Mouse (Mus musculus) stomach, postnatal 0 days (tissue): ENCODE measurements around the gene Loxl3. TPM values are rescaled to one million over a fixed set of nuclear protein-coding genes. Genes with fewer than 3 reads are reported as not detected.

Experiments
- ATAC-seq: fragments of 200-750 bp; cut with Nextera tagmentation; 2 replicates; pipeline ENCODE4 v1.8.0; 2017; ENCODE audit not compliant: low FRiP score, low TSS enrichment
- DNase-seq: peaks from one replicate; pipeline ENCODE4 v3.0.0-alpha.2; 2016; ENCODE audit warnings: low spot score
- H3K27ac ChIP-seq: fragments of 300-500 bp; sonication (generic); replicated peaks from 2 replicates; pipeline ENCODE4 v1.5.1; 2014; ENCODE audit warnings: mild to moderate bottlenecking, control low read depth
- H3K27me3 ChIP-seq: fragments of 300-500 bp; sonication (generic); 2 replicates; pipeline ENCODE4 v1.6.1; 2014; ENCODE audit warnings: low read length; ENCODE audit not compliant: control insufficient read depth, insufficient read depth
- H3K36me3 ChIP-seq: fragments of 300-500 bp; sonication (generic); 2 replicates; pipeline ENCODE4 v1.6.1; 2014; ENCODE audit warnings: low read length, mixed read lengths; ENCODE audit not compliant: control insufficient read depth, insufficient read depth
- H3K4me1 ChIP-seq: fragments of 300-500 bp; sonication (generic); replicated peaks from 2 replicates; pipeline ENCODE4 v1.6.1; 2014; ENCODE audit warnings: antibody characterized with exemption; ENCODE audit not compliant: control insufficient read depth, insufficient read depth
- H3K4me2 ChIP-seq: fragments of 300-500 bp; sonication (generic); replicated peaks from 2 replicates; pipeline ENCODE4 v1.6.1; 2014; ENCODE audit warnings: low read depth, mild to moderate bottlenecking, control low read depth, moderate library complexity
- H3K4me3 ChIP-seq: fragments of 300-500 bp; sonication (generic); 2 replicates; pipeline ENCODE4 v1.5.1; 2014; ENCODE audit warnings: low read depth, low read length, control low read depth
- H3K9ac ChIP-seq: fragments of 300-500 bp; sonication (generic); 2 replicates; pipeline ENCODE4 v1.6.1; 2014; ENCODE audit warnings: mild to moderate bottlenecking, low read length, control low read depth, mixed read lengths
- H3K9me3 ChIP-seq: fragments of 300-500 bp; sonication (generic); 2 replicates; pipeline ENCODE4 v1.6.1; 2016; ENCODE audit warnings: low read length; ENCODE audit not compliant: control insufficient read depth
- CTCF ChIP-seq: IDR thresholded peaks from 2 replicates; pipeline ENCODE4 v1.5.1; 2016; ENCODE audit warnings: antibody characterized with exemption, low read depth, mild to moderate bottlenecking, moderate library complexity
- EP300 ChIP-seq: optimal IDR thresholded peaks from 2 replicates; pipeline ENCODE3; 2016; ENCODE audit warnings: antibody characterized with exemption
- WGBS: fragments of 180-500 bp; shearing (Covaris S2); extraction: QIAGEN DNeasy Blood & Tissue Kit; methylation state at CpG from one replicate; pipeline ENCODE4 v1.1.7; 2014; 5-methylcytosine and 5-hydroxymethylcytosine counted together
- polyA plus RNA-seq: library from polyadenylated mRNA; unstranded; fragments of >200 nt; fragmentation: Nextera tagmentation; extraction: Ambion mirVana; gene quantifications from 2 replicates; pipeline ENCODE4 v1.2.1, GENCODE M21; 2015

Gene Loxl3
- polyA plus RNA-seq, 1 experiment from 2014 or later = 5.5 TPM

GRCm38 (mm10) chr6:83086121-83087035 is 52.4 kb downstream of the Loxl3 start, which contains the start of gene Lbx2:
TSS of gene Lbx2 (plus strand) at chr6:83086367.
- Histone ChIP-seq H3K27me3 (peaks cover 26% of the 10 kb centered on the region; the same call in 1 of the 2 replicates), H3K9me3 (no peaks in the 10 kb centered on the region), H3K4me1 (no peaks in the 10 kb centered on the region), H3K4me3 (0 out of 2 replicates have a peak within 1 kb of the TSS, but pooled peaks have one; percentile 2), H3K9ac (no peak within 1 kb of the TSS), H3K4me2 (peak within 1 kb of the TSS; percentile 14; the same call in 1 of the 2 replicates), H3K27ac (no peak within 1 kb of the TSS), H3K36me3 (no peaks in the 10 kb centered on the region)
- 0 out of 2 replicates have a peak, but pooled peaks have one; percentile 6 for ATAC-seq
- TF ChIP-seq EP300 = no peak
- no peak for TF ChIP-seq CTCF
- WGBS = 8% methylated on average over 39 of the region's 42 CpGs
- DNase-seq = no peak

DNA sequence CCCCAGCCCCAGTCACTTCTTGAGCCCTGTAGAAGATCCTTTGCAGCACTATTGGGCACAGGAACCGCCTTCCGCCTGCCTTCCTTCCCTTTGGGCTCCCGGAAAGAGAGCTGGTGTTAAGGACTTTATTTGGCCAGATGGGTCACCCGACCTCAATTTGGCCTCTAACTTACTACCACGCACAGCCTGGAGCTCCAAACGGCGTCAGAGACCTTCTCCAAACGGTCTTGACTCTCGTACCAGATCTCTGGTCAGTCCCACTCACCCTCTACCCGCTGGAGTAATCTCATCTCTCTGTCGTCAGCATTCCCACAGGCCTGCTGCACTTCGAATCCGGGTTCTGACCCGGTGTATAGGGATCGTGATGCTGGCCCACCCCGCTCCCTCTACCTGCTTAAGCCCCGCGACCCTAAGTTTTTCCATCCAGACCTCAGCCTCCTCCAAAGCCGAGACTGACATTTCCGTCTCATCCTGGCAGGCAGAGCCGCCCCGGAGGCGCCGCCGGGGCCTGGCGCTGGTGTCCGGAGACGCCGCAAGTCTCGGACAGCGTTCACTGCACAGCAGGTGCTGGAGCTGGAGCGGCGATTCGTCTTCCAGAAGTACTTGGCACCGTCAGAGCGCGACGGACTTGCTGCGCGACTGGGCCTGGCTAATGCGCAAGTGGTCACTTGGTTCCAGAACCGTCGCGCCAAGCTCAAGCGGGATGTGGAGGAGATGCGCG is 53.4 kb downstream of the Loxl3 start:
- H3K9ac ChIP-seq = no peak overlapping the region
- H3K4me3 ChIP-seq = peak overlapping the region; percentile 2; the same call in 1 of the 2 replicates
- DNase-seq = no peak
- H3K27me3 ChIP-seq = peaks cover 26% of the 10 kb centered on the region; the same call in 1 of the 2 replicates
- no peak for ATAC-seq
- TF ChIP-seq EP300 (no peak), CTCF (no peak)
- H3K9me3 ChIP-seq = no peaks in the 10 kb centered on the region
- no peaks in the 10 kb centered on the region for H3K36me3 ChIP-seq
- H3K4me2 ChIP-seq = peak overlapping the region; percentile 23
- H3K27ac ChIP-seq = no peak overlapping the region
- H3K4me1 ChIP-seq = no peaks in the 10 kb centered on the region
- WGBS = 7% methylated on average over 47 of the region's 47 CpGs

DNA sequence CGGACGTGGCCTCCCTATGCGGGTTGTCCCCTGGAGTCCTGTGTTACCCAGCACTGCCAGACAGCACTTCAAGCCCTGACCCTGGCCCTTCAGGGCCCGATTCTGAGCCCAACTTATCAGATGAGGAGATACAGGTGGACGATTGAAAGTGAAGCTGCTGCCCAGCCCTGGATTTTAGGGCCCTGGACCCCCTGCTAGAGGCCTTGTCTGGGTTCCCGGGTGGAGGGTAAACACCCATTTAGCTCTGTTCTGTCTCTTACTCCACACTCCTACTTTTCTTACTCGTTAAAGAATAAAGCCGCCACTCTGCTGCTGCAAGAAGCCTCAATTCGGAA is 53.9 kb downstream of the Loxl3 start:
- Histone ChIP-seq H3K36me3 (no peaks in the 10 kb centered on the region), H3K27me3 (peaks cover 26% of the 10 kb centered on the region; the same call in 1 of the 2 replicates), H3K4me1 (no peaks in the 10 kb centered on the region), H3K27ac (no peak overlapping the region), H3K9me3 (no peaks in the 10 kb centered on the region), H3K9ac (no peak overlapping the region), H3K4me3 (peak overlapping the region; percentile 2; the same call in 1 of the 2 replicates), H3K4me2 (peak overlapping the region; percentile 23; the same call in 1 of the 2 replicates)
- TF ChIP-seq EP300 = no peak
- TF ChIP-seq CTCF = no peak
- ATAC-seq = no peak
- 16% methylated on average over 9 of the region's 9 CpGs for WGBS
- no peak for DNase-seq

DNA sequence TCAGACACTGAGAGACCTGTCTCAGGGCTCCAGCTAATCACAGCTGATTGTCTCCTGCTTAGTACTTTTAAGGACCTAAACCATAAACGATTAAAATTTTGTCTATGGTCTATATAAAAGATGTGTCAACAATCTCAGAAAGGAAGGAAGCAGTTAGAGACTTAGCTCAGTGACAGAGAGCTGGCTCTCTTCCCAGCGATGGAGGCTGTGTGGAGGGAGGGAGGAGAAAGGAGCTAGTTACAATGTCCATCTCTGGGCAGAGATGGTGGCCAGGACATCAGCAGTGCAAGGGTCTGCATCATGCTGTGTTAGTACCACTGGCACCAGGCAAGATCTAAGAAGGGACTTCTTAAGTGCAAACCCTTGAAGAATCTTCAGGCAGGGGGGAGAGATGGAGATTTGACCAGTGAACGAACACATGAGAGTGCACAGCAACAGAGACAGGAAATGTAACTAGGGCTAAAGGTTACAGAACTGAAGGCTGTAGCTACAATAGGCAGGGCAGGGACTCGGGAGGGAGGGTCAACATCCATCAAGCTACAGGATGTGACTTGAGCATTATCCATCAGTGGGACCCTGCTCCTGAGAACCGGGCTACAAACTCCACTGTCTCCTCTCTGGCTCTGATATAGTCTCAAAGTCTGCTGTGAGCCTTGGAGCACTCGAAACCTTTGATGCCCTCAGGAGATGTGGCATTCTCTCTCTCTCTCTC is 58.6 kb downstream of the Loxl3 start:
- Histone ChIP-seq H3K27me3 (peaks cover 9% of the 10 kb centered on the region; the same call in 1 of the 2 replicates), H3K27ac (no peak overlapping the region)
- WGBS = 27% methylated on average over 6 of the region's 6 CpGs

GRCm38 (mm10) chr6:83095968-83096367 is 62.0 kb downstream of the Loxl3 start:
- H3K4me2 ChIP-seq = no peak overlapping the region
- H3K9me3 ChIP-seq = no peaks in the 10 kb centered on the region
- no peak for TF ChIP-seq CTCF
- TF ChIP-seq EP300 = no peak
- ATAC-seq (no peak), DNase-seq (no peak)
- H3K9ac ChIP-seq = no peak overlapping the region
- H3K27ac ChIP-seq = no peak overlapping the region
- no peaks in the 10 kb centered on the region for H3K27me3 ChIP-seq
- no peaks in the 10 kb centered on the region; the same call in 1 of the 2 replicates for H3K4me1 ChIP-seq
- no peak overlapping the region for H3K4me3 ChIP-seq
- H3K36me3 ChIP-seq = no peaks in the 10 kb centered on the region
- 42% methylated on average over 6 of the region's 6 CpGs for WGBS

More for the DNA sequence above, 58.6 kb downstream of the Loxl3 start:
- Histone ChIP-seq H3K9me3 (no peaks in the 10 kb centered on the region), H3K9ac (no peak overlapping the region), H3K4me3 (no peak overlapping the region), H3K36me3 (no peaks in the 10 kb centered on the region), H3K4me1 (no peaks in the 10 kb centered on the region), H3K4me2 (no peak overlapping the region)
- no peak for DNase-seq
- no peak for ATAC-seq
- no peak for TF ChIP-seq CTCF
- no peak for TF ChIP-seq EP300
